Mouse (Mus musculus) thymus, adult 2 months (tissue): Measurements from ENCODE around the gene Fam241b.

Source experiments
- CTCF ChIP-seq: fragments of 200-500 bp; IDR thresholded peaks from 2 replicates; pipeline ENCODE4 v1.5.1; 2012; ENCODE audit warnings: mild to moderate bottlenecking, control low read depth, low read length, moderate library complexity, borderline replicate concordance; ENCODE audit not compliant: control insufficient read depth, poor library complexity, insufficient read depth; ENCODE audit errors: extremely low read depth
- POLR2A ChIP-seq: fragments of 200-500 bp; IDR thresholded peaks from 2 replicates; pipeline ENCODE4 v1.6.1; 2012; ENCODE audit warnings: mild to moderate bottlenecking, low read length, control low read depth, moderate library complexity; ENCODE audit not compliant: control insufficient read depth, poor library complexity, insufficient read depth; ENCODE audit errors: extremely low read depth

DNA sequence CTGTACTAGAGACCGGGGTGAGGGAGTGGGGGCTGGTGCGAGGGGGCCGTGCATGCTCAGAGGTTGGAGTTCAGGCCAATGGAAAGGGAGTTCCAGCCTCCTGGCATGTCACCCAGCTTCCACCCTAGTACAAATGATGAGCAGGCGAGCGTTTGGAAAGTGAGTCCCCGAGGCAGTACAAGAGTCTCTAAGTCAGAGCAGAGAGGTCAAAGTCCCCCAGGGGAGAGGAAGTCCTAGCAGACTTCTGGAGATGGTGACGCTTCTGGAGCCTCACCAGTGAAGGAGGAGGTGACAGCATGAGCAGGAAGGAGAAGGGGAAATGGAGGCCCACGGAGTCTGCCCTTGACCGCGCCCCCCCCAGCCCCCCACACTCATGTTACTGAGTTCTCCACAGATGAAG is 18.7 kb upstream of the Fam241b start:
- no peak for TF ChIP-seq CTCF
- no peak for TF ChIP-seq POLR2A
